Mouse (Mus musculus): Measurements from ENCODE around the gene Erp44. TPM values are rescaled to one million over a fixed set of nuclear protein-coding genes. Genes with fewer than 3 reads are reported as not detected.

Gene Erp44
- polyA plus RNA-seq, 1 experiment: 44.2 TPM

DNA sequence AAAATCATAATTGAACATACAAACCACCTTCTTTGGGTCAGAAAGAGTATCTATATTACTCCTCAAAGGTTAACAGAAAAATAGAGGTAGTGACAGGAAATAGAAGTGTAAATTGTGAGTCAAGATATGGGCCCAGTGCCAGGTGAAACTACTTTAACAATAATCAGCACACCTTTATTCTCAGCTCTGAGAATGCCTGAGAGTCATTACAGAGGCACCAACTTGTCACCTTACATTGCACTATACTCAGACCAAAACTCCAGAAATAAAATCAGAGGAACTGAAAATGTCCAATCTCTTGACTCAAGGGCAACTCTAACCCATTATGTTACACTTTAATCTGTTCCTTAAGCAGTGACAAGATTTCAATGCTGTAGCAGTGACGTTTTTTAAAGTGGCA lies 11.2 kb downstream of the Erp44 start:
- H3K4me1 ChIP-seq (ENCODE audit: control insufficient read depth, insufficient read depth, insufficient read length, low read length): peaks cover 2% of the 10 kb centered on the region; the same call in 1 of the 2 replicates
- no peak overlapping the region for H3K27ac ChIP-seq (replicated peaks; ENCODE audit: low read depth, low read length)
- H3K4me3 ChIP-seq (ENCODE audit: insufficient read depth, low read depth, low read length): no peak overlapping the region

DNA sequence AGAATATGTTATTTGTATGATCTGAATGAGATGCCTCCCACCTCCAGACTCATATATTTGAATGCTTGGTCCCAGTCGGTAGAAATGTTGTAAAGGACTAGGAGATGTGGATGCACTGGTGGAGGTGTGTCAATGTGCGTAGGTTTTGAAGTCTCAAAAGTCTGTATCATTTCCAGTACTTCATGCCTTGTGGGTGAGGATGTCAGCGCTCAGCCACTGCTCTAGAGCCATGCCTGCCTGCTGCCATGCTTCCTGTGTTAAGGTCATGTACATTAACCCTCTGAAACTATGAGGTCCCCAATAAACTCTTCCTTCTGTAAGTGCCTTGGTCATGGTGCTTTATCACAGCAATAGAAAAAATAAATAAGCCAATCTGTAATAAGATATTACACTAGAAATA lies 11.7 kb downstream of the Erp44 start:
- no peak overlapping the region for H3K27ac ChIP-seq (replicated peaks; ENCODE audit: low read depth, low read length)
- H3K4me3 ChIP-seq (ENCODE audit: insufficient read depth, low read depth, low read length): no peak overlapping the region
- peaks cover 2% of the 10 kb centered on the region; the same call in 1 of the 2 replicates for H3K4me1 ChIP-seq (ENCODE audit: control insufficient read depth, insufficient read depth, insufficient read length, low read length)

GRCm38 (mm10) chr4:48258045-48258444 lies 21.3 kb downstream of the Erp44 start:
- no peak overlapping the region for H3K4me3 ChIP-seq (ENCODE audit: insufficient read depth, low read depth, low read length)
- no peak overlapping the region for H3K27ac ChIP-seq (replicated peaks; ENCODE audit: low read depth, low read length)
- peaks cover 3% of the 10 kb centered on the region for H3K4me1 ChIP-seq (ENCODE audit: control insufficient read depth, insufficient read depth, insufficient read length, low read length)

DNA sequence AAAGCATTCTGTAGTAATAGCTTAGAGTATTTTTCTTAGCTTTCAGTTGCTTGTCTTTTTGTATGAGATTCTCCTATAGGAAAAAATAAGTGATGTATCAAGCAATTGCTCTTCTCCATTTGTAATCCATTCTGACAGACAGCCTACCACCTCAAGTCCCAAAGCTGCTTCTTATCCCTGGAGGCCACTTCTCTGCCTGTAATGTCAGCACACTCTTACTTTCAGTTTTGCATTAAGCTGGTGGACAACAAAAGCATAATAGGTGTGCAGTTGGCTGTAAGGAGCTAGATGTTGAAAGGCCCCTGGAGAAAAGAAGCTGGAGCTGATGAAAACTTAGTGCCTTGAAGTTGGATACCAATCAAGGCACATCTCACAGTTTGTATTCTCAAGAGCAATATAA lies 26.1 kb downstream of the Erp44 start:
- Histone ChIP-seq H3K27ac (replicated peaks; ENCODE audit: low read depth, low read length) (no peak overlapping the region), H3K4me3 (ENCODE audit: insufficient read depth, low read depth, low read length) (no peak overlapping the region), H3K4me1 (ENCODE audit: control insufficient read depth, insufficient read depth, insufficient read length, low read length) (peaks cover 3% of the 10 kb centered on the region)

DNA sequence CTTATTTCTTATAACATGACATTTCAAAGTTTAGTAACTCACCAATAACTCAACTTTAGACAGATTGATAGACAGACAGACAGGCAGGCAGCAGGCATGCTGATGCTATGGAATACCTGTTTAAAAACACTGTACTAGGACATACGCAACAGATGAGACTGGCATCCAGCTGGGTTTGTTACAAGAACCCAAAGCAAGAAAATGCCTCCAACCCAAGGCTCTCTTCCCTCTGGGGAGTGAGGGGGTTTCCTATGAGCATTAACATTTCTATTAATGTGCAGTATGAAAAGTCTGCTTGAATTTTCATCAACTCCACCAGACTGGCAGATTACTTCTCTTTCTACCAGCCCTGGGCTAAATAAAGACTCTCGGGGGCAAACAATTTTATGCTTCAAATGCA lies 35.1 kb downstream of the Erp44 start:
- peaks cover 2% of the 10 kb centered on the region for H3K4me1 ChIP-seq (ENCODE audit: control insufficient read depth, insufficient read depth, insufficient read length, low read length)
- no peak overlapping the region for H3K27ac ChIP-seq (replicated peaks; ENCODE audit: low read depth, low read length)
- H3K4me3 ChIP-seq (ENCODE audit: insufficient read depth, low read depth, low read length): no peak overlapping the region

DNA sequence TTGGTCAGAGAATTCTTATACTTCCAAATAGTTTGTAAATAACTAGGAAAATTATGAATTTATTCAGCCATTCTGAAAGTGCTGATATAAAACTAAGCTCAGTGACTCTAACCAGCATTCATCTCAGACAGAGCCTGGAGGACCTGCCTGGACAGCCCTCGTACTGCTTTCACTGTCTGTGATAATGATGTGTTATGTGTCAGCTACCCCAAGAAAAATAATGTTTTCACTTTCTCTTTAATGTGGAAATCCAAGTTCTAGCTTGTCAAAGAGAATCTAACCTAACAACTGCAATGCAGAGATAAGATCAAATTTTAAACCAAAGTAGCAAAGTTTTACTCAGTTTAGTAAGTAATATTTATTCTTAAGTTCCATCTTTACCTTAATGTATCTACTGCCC lies 35.6 kb downstream of the Erp44 start:
- H3K4me1 ChIP-seq (ENCODE audit: control insufficient read depth, insufficient read depth, insufficient read length, low read length): peaks cover 2% of the 10 kb centered on the region
- H3K27ac ChIP-seq (replicated peaks; ENCODE audit: low read depth, low read length): no peak overlapping the region
- H3K4me3 ChIP-seq (ENCODE audit: insufficient read depth, low read depth, low read length): no peak overlapping the region

DNA sequence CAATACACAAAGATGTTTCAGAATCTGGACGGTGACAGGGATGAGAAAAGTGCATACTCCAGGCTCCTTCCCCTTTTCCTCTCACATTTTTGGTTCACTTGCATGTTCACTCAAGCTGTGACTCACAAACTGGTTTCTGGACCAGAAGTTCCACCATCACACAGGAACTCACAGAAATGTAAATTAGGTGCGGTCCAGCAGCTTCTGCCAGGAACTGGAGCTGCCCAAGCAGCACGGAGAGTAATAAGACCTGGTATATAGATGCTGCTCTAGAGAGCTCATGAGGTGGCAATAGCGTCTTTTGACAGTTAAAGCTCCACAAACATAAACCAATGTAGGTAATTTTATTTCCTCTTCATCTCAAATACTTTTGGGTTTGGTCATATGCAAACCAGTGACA lies 36.9 kb downstream of the Erp44 start:
- no peak overlapping the region for H3K4me3 ChIP-seq (ENCODE audit: insufficient read depth, low read depth, low read length)
- no peak overlapping the region for H3K27ac ChIP-seq (replicated peaks; ENCODE audit: low read depth, low read length)
- peaks cover 2% of the 10 kb centered on the region for H3K4me1 ChIP-seq (ENCODE audit: control insufficient read depth, insufficient read depth, insufficient read length, low read length)

GRCm38 (mm10) chr4:48239046-48239445 lies 40.3 kb downstream of the Erp44 start:
- no peaks in the 10 kb centered on the region for H3K4me1 ChIP-seq (ENCODE audit: control insufficient read depth, insufficient read depth, insufficient read length, low read length)
- H3K27ac ChIP-seq (replicated peaks; ENCODE audit: low read depth, low read length): no peak overlapping the region

GRCm38 (mm10) chr4:48236721-48237120 lies 42.6 kb downstream of the Erp44 start:
- Histone ChIP-seq H3K4me3 (ENCODE audit: insufficient read depth, low read depth, low read length) (no peak overlapping the region), H3K4me1 (ENCODE audit: control insufficient read depth, insufficient read depth, insufficient read length, low read length) (no peaks in the 10 kb centered on the region)

More at GRCm38 (mm10) chr4:48239046-48239445, 40.3 kb downstream of the Erp44 start:
- H3K4me3 ChIP-seq (ENCODE audit: insufficient read depth, low read depth, low read length): no peak overlapping the region

DNA sequence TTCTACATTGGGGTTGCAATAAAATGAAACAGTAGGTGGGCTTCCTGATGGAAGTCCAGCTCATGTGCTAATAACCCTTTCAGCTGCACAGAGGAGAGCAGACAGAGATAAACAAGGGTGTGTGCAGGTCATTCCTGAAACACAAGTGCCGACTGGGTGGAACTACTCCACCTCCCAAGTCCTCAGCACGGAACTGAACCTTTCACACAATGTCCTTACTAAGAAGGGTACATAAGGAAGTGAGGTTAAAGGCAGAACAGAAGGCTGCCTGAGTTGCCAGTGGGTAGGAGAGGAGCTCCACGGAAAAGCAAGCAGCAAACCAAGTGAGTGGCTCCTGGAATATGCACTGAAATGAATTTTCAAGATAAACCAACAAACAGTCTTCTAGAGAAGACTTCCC lies 52.6 kb downstream of the Erp44 start:
- no peak overlapping the region for H3K27ac ChIP-seq (replicated peaks; ENCODE audit: low read depth, low read length)
- peaks cover 2% of the 10 kb centered on the region; the same call in 1 of the 2 replicates for H3K4me1 ChIP-seq (ENCODE audit: control insufficient read depth, insufficient read depth, insufficient read length, low read length)
- H3K4me3 ChIP-seq (ENCODE audit: insufficient read depth, low read depth, low read length): no peak overlapping the region

More at GRCm38 (mm10) chr4:48236721-48237120, 42.6 kb downstream of the Erp44 start:
- H3K27ac ChIP-seq (replicated peaks; ENCODE audit: low read depth, low read length): no peak overlapping the region

GRCm38 (mm10) chr4:48225604-48226003 lies 53.8 kb downstream of the Erp44 start:
- H3K4me3 ChIP-seq (ENCODE audit: insufficient read depth, low read depth, low read length): no peak overlapping the region
- H3K4me1 ChIP-seq (ENCODE audit: control insufficient read depth, insufficient read depth, insufficient read length, low read length): peaks cover 2% of the 10 kb centered on the region; the same call in 1 of the 2 replicates
- H3K27ac ChIP-seq (replicated peaks; ENCODE audit: low read depth, low read length): no peak overlapping the region

DNA sequence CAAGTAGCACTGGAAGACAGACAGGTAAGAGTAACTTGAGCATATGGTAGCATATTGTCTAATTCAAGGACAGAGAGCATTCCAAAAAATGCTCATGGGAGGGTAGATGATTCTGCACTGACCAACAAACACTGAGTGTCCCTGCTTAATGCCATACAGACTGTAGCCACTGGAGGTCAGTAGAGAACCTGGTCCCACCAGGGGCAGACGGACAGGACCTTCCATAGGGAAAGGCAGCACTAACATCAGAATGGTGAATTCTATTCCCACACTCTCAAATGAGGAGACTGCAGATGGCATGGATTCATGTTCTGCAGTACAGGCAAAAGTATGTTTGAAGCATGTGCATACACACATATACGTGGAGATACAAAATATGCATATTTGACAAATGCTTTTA lies 54.2 kb downstream of the Erp44 start:
- peaks cover 2% of the 10 kb centered on the region; the same call in 1 of the 2 replicates for H3K4me1 ChIP-seq (ENCODE audit: control insufficient read depth, insufficient read depth, insufficient read length, low read length)
- no peak overlapping the region for H3K27ac ChIP-seq (replicated peaks; ENCODE audit: low read depth, low read length)
- no peak overlapping the region for H3K4me3 ChIP-seq (ENCODE audit: insufficient read depth, low read depth, low read length)

DNA sequence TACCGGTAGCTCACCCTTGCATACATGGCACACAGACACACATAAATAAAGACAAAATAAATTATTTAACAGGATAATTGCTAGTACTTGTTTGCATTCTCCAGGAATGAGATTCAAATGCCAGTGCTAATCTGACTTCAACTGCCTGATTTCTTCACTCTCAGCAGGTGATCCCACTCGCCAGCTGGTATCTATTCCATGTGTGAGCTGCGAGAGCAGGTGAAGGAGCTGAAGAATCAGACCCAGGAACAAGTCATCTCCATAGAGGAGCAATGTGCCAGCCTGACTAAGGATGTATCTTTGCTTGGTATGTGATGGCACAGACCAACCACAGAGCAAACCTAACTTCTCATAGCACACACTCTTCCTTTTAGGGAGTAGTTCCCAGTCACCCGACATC lies 75.8 kb downstream of the Erp44 start:
- H3K27ac ChIP-seq (replicated peaks; ENCODE audit: low read depth, low read length): no peak overlapping the region
- no peaks in the 10 kb centered on the region for H3K4me1 ChIP-seq (ENCODE audit: control insufficient read depth, insufficient read depth, insufficient read length, low read length)
- no peak overlapping the region for H3K4me3 ChIP-seq (ENCODE audit: insufficient read depth, low read depth, low read length)

DNA sequence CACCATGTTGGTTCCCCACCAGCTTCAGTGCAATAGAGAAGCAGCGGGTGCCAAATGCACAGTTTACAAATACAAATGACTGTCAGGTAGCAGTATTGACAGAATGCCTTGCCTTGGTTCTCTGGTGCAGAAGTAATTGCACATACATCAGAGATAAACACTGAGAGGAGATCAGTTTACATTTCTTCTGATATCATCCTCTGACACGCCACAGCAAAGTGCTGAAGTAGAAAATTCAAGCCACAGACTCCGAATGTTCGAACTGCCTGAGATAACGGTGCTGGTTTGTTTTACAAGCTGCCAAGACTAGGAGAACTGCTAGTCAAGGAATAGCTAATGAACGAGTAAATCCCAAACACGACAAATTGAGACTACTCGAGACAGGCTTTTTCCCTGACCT lies 80.9 kb downstream of the Erp44 start:
- Histone ChIP-seq H3K27ac (replicated peaks; ENCODE audit: low read depth, low read length) (no peak overlapping the region), H3K4me3 (ENCODE audit: insufficient read depth, low read depth, low read length) (no peak overlapping the region), H3K4me1 (ENCODE audit: control insufficient read depth, insufficient read depth, insufficient read length, low read length) (no peaks in the 10 kb centered on the region)

- Histone ChIP-seq H3K27ac (replicated peaks; ENCODE audit: low read depth, low read length) (no peak overlapping the region), H3K4me3 (ENCODE audit: insufficient read depth, low read depth, low read length) (no peak overlapping the region), H3K4me1 (ENCODE audit: control insufficient read depth, insufficient read depth, insufficient read length, low read length) (no peaks in the 10 kb centered on the region)
Measured at GRCm38 (mm10) chr4:48197925-48198324, 81.4 kb downstream of the Erp44 start.

- H3K4me3 ChIP-seq (ENCODE audit: insufficient read depth, low read depth, low read length): no peak overlapping the region
- no peak overlapping the region for H3K27ac ChIP-seq (replicated peaks; ENCODE audit: low read depth, low read length)
- peaks cover 3% of the 10 kb centered on the region for H3K4me1 ChIP-seq (ENCODE audit: control insufficient read depth, insufficient read depth, insufficient read length, low read length)
Measured at GRCm38 (mm10) chr4:48182115-48182806, 97.1 kb downstream of the Erp44 start.
